Mouse (Mus musculus) T-helper 17 cell (primary cell): ENCODE measurements around the gene Ptpn6.

Source experiments
- in situ Hi-C, 2 experiments: fragments of 300-600 bp; cut with MboI, MseI; formaldehyde crosslinking; loops; 1 replicate in 1 of 2; 2 replicates in 1 of 2; pipeline ENCODE4 v1.15.1; 2025; ENCODE audit warnings: high pct_unique_total_duplicates in 2 of 2

Gene Ptpn6

GRCm38 (mm10) chr6:124673619-124674018 is 64.9 kb downstream of the Ptpn6 start:
- in situ Hi-C loops = no loop called here

GRCm38 (mm10) chr6:124672100-124672499 is 66.4 kb downstream of the Ptpn6 start:
- in situ Hi-C loops = no loop called here
